Mouse (Mus musculus): ENCODE measurements around the gene Mvd.

Gene Mvd

DNA sequence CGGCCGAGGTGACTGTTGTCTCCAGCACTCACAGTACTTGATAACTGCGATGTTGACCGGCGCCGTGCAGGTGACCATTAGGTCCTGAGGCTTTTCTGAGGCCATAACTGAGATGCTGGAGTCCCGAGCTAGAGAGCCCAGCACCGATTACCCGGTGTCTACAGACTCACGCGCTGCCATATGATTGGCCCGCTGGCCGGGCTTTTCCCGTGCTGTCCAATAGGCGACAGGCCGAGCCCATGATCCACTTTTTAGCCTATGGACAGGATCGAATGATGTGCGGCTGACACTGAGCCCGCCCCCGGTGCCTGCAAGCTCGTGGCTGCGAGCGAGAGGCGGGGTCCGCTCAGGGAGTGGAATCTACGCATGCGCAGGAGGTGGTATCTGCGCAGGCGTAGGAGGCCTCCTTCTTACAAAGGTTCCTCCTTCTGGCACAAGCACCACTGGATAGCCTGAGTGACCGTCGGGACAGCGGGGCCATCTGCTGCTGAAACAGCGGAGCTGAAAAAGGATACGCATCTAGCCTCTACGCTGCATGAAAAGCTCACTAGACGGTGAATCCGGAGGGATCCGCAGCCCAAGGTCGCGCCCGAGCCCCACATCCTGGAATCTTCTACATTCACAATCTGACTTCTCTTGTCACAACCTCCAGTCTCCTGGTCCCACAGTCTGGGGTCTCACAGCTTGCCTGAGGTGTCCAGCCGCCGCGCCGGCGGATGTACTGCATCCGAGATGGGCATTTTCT lies at the start of gene Mvd:
Gene Mvd (minus strand): TSS at position 161 of the 745 bp plus-strand sequence.
- peak; percentile 99 for DNase-seq (ENCODE audit: low spot score)

DNA sequence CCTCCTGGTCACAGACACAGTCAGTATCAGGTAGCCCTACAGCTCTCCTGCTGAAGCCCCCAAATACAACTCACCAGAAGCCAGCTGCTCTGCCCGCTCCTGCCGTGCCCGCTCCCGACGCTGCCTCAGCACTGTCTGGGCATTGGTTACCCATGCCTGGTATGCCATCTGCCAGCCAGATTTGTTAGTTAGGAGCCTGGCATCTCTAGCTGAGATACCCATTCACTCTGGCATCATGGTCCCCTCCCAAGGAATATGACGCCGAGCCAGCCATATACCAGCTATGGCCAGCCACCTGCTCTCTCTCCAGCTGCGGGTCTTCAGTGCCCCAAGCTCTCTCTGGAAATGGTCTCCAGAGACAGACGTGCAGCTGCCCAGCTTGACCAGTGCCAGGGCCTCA lies 45.2 kb upstream of the Mvd start:
- DNase-seq (ENCODE audit: low spot score) = no peak

DNA sequence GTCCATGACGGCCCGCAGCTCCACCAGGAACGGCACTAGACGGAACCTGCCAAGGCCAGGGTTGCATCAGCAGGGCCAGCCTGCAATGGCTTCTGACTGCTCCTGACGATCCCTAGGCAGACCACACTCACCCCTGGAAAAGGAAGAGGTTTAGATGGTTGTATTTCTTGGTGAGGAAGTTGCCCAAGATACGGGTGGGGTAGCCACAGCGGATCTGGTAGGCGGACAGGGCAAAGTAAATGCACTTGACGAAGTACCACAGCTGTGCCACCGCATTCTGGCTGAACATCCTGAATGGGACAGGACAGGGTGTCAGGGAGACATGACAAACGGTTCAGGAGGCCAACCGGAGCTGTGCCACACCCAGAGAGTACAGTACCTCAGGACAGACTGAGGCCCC lies 41.6 kb upstream of the Mvd start:
- DNase-seq (ENCODE audit: low spot score) = no peak

DNA sequence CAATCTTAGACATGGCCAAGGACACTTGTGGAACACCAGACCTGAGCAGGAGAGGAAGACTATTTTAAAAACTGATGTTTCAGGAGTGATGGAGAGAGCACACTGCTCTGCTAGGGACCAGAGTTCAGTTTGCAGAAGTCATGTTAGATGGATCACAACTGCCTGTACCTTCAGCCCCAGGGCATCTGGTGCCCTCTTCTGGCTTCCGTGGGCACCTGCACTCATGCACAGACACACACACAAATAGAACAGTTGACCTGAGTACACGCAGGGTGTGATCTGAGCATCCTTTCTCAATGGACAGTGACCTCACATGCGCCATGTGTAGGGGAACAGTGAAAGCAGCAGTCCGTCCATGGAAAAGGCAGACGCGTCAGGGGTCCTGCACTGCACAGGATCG lies 40.7 kb upstream of the Mvd start:
- no peak for DNase-seq (ENCODE audit: low spot score)

DNA sequence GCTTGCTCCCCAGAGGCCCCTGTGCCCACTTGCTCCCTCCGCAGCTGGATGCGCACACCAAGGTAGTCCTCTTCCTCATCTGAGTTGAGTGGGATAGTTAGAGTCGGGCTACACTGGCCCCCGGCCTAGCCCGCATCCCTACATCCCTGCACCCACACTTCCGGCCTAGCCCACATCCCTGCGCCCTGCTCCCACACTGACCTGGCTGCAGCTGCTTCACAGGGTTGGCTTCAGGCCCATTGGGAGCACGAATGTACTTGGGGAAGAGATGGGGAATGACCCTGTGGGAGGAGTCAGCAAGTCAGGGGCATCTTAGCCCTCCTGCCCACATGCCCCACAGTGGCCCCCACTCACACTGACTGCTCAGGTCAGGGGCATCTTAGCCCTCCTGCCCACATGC lies 39.2 kb upstream of the Mvd start:
- DNase-seq (ENCODE audit: low spot score) = no peak

GRCm38 (mm10) chr8:122475580-122476320 lies 32.5 kb upstream of the Mvd start, which contains the start of the genes Rnf166 and Ctu2:
Gene Rnf166 (minus strand): TSS chr8:122476064.
Gene Ctu2 (plus strand): TSS chr8:122476143.
- peak; percentile 84 for DNase-seq (ENCODE audit: low spot score)

GRCm38 (mm10) chr8:122474951-122475560 lies 31.8 kb upstream of the Mvd start:
- DNase-seq (ENCODE audit: low spot score) = peak; percentile 82

GRCm38 (mm10) chr8:122473911-122474421 lies 30.7 kb upstream of the Mvd start:
- DNase-seq (ENCODE audit: low spot score) = no peak

DNA sequence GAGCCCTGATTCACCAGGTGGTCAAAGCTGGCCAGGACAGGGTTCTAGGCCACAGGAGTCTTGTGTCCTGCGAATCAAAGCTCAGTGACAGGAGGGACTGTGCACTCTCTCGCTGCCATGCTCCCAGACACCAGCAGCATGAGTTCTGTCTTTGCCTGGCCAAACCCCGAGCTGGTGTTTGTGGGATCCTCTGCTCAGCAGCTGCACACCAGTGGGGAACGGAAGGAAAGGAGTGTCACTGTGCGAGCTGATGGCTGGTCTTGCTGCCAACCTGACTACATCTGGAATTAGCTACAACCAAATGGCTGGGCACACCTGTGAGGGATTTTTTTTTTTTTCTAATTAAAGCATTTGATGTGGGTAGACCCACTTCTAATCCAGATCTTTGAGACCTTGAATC lies 27.5 kb upstream of the Mvd start:
- DNase-seq (ENCODE audit: low spot score) = no peak

DNA sequence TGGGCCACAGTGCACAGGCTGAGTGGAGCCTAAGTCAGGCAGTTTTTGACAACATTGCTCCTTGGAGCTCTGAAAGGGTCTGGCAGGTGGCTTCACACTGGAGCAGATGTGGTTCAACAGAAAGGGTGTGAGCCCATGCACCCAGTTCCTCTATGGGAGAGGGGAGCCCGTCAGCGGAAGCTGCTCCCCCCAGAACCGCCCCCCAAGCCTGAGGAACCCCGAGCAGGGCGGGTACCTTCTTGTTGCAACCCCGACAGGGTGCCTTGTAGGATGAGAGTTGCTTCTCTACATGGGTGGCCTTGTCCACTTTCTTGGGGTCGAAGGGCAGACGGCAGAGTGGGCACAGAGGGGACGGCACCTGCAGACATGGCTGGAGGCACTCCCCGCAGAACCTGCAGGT lies 26.7 kb upstream of the Mvd start:
- DNase-seq (ENCODE audit: low spot score) = no peak

GRCm38 (mm10) chr8:122469407-122469806 lies 26.2 kb upstream of the Mvd start:
- no peak for DNase-seq (ENCODE audit: low spot score)

DNA sequence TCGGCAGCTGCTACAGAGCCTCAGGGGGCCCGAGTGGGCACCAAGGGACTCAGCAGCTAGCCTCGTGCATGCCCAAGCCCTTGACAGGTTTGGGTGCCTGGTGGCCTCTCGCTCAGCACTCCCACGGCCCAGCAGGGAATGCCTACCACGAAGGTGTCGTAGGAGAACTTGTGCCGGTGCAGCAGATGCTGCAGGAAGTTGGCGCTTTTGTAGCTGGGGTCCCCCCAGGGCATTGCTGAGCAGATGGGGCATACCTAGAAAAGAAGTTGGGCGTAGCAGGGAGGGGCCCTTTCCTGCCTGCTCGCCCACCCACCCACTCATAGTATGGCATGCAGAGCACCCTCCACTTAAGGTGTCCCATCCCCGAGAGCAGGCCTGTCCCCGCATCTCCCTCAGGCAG lies 24.6 kb upstream of the Mvd start:
- no peak for DNase-seq (ENCODE audit: low spot score)

DNA sequence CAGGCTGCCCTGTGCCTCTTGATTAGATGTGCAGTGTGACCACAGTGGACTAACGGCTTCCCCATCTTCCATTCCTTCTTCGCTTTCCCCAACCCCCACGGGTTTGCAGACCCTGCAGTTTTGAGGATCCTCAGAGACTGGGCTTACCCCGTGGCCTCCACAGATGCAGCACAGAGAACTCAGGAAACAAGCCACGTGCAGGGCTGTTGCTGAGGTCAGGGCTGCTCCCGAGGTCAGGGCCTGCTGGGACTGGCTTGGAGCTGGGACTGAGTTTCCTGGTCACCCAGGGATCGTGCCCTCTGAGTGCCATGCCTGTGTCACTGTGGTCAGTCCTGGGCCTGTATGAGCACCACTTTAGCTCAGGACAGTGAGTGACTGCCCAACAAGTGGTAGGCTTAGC lies 21.8 kb upstream of the Mvd start:
- no peak for DNase-seq (ENCODE audit: low spot score)

GRCm38 (mm10) chr8:122463651-122464640 lies 20.7 kb upstream of the Mvd start:
- peak; percentile 57 for DNase-seq (ENCODE audit: low spot score)

GRCm38 (mm10) chr8:122462510-122462909 lies 19.3 kb upstream of the Mvd start:
- DNase-seq (ENCODE audit: low spot score) = no peak

DNA sequence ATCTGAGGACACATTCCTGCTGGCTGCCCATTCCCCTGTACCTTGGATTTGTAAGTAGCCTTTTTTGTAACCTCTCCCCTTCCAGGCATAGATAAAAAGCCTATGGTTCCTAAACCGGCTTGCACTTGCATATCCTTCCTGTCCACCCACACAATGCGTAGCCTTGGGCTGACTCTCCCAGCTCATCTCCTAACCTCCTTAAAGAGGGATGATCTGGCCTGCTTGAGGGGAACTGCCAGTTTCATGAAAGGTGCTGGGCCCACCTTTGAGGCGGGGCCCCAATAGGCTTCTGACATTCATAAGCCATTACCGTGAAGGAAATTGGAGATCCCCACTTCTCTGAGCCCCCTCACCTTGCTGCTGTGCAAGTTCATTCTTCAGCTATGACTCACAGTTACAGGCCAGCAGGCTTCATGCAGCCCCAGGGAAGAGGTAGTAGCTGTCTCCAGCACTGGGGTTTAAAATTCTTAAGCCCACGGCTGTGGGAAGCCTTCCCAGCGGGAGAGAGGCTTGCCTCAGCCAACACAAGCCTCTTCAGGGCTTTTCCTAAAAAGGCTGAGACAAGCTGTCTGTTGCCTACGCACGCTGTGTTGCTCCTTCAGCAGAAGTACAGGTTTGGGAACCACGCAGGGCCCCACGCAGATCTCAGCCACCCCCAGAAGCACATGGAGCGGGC lies 18.4 kb upstream of the Mvd start:
- DNase-seq (ENCODE audit: low spot score) = no peak

- peak; percentile 27 for DNase-seq (ENCODE audit: low spot score)
These were observed 17.6 kb upstream of the Mvd start, which contains the start of gene Snai3 for GRCm38 (mm10) chr8:122460524-122461472. Gene Snai3 (minus strand): TSS chr8:122460733.

GRCm38 (mm10) chr8:122459990-122460389 lies 16.8 kb upstream of the Mvd start:
- DNase-seq (ENCODE audit: low spot score) = no peak

GRCm38 (mm10) chr8:122459218-122459900 lies 16.1 kb upstream of the Mvd start:
- no peak for DNase-seq (ENCODE audit: low spot score)

Measured in adipocyte (in vitro differentiated cells).